Mouse (Mus musculus): ENCODE data around the gene Ermn. TPM values are rescaled to one million over a fixed set of nuclear protein-coding genes. Genes with fewer than 3 reads are reported as not detected.

Ermn gene
- polyA plus RNA-seq, 1 experiment: not detected

DNA sequence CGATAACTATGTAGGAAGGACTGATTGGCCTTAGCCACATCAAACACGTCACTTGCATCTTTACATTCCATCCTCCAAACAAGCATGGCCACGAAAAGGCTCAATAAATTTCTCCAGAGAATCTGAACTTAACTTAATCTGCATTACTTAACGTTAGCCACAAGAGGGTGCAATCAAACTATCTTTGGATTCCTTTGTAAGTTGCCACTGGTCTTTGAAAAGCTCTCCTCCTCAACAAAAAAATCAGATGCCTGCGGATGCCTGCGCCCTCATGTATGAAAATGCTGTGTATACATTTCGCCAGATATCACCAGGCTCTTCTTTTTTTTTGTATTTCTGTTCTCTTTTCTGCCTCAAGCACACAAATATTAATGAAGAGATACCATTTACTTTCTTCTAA is 23.3 kb downstream of the Ermn start:
- Histone ChIP-seq H3K4me1 (ENCODE audit: control insufficient read depth, insufficient read depth, low read length) (no peaks in the 10 kb centered on the region), H3K4me3 (ENCODE audit: insufficient read depth, low read depth, low read length) (no peak overlapping the region), H3K27ac (ENCODE audit: insufficient read depth, low read depth, low read length) (no peak overlapping the region)
- TF ChIP-seq POLR2A (IDR thresholded peaks at IDR 0.05; ENCODE audit: insufficient read depth, low read depth, low read length): no peak
- TF ChIP-seq CTCF (IDR thresholded peaks at IDR 0.05; ENCODE audit: insufficient read depth, low read depth, low read length): no peak
- WGBS: 14% methylated on average over 7 of the region's 7 CpGs

DNA sequence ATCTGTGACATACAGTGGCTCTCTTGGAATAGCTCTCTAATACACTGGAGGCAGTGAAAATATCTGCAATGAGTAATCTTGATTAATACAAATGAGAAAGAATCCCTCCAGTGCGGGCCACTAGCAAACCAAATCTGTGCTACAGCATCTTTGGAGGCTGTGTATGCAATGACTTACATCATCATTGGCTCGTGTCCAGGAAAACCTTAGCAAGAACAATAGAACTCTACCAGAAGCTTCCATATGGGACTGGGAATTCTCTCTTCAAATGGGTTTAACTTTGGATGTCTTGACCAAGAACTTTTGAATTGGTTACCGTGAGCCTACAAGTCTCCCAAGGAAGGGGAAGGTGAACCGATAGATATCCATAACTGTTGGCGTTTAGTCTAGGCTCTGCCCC is 25.9 kb downstream of the Ermn start:
- Histone ChIP-seq H3K27ac (ENCODE audit: insufficient read depth, low read depth, low read length) (no peak overlapping the region), H3K4me3 (ENCODE audit: insufficient read depth, low read depth, low read length) (no peak overlapping the region), H3K4me1 (ENCODE audit: control insufficient read depth, insufficient read depth, low read length) (no peaks in the 10 kb centered on the region)
- 63% methylated on average over 5 of the region's 5 CpGs for WGBS
- no peak for TF ChIP-seq CTCF (IDR thresholded peaks at IDR 0.05; ENCODE audit: insufficient read depth, low read depth, low read length)
- TF ChIP-seq POLR2A (IDR thresholded peaks at IDR 0.05; ENCODE audit: insufficient read depth, low read depth, low read length): no peak

DNA sequence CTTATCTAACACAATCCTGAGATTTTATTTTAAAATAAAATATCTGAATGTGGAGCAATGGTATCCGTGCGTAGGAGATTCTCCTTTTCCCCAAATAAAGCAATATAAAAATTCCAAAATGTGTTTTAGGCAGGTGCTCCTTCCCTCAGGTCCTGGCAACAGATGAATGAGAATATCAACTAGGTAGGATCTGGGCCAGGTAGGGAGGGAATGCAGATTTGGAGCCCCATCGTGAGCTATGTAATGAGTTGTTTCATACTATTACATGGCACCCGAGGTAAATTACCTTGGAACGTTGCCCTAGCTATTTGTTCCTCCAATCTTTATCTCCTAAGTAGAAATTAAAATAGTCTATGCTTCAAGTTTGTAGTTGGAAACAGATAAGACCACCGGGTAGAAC is 29.1 kb downstream of the Ermn start:
- Histone ChIP-seq H3K27ac (ENCODE audit: insufficient read depth, low read depth, low read length) (no peak overlapping the region), H3K4me3 (ENCODE audit: insufficient read depth, low read depth, low read length) (no peak overlapping the region), H3K4me1 (ENCODE audit: control insufficient read depth, insufficient read depth, low read length) (no peaks in the 10 kb centered on the region)
- TF ChIP-seq POLR2A (IDR thresholded peaks at IDR 0.05; ENCODE audit: insufficient read depth, low read depth, low read length) (no peak), CTCF (IDR thresholded peaks at IDR 0.05; ENCODE audit: insufficient read depth, low read depth, low read length) (no peak)
- WGBS: 71% methylated on average over 6 of the region's 6 CpGs

DNA sequence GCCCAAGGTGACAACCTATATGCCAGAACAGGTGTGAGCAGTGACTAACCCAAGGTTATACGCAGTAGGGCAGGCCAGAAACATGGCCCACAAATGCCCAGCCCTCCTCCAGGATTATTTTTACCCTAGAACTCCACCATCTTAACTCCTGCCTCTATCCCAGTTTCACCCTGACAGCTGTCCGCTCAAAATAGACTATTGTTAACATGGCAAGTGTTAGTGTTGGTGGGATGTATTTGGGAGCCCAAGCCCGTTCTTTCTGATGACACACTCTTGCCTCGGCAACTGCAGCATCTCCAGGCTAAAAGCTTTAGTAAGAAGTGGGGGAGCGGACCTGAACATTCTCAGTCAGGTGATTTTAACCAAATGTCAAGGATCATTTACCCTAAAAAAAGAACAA is 45.6 kb downstream of the Ermn start:
- 84% methylated on average over 5 of the region's 5 CpGs for WGBS
- H3K27ac ChIP-seq (ENCODE audit: insufficient read depth, low read depth, low read length): no peak overlapping the region
- no peak for TF ChIP-seq POLR2A (IDR thresholded peaks at IDR 0.05; ENCODE audit: insufficient read depth, low read depth, low read length)
- no peak for TF ChIP-seq CTCF (IDR thresholded peaks at IDR 0.05; ENCODE audit: insufficient read depth, low read depth, low read length)
- H3K4me1 ChIP-seq (ENCODE audit: control insufficient read depth, insufficient read depth, low read length): no peaks in the 10 kb centered on the region
- H3K4me3 ChIP-seq (ENCODE audit: insufficient read depth, low read depth, low read length): no peak overlapping the region

DNA sequence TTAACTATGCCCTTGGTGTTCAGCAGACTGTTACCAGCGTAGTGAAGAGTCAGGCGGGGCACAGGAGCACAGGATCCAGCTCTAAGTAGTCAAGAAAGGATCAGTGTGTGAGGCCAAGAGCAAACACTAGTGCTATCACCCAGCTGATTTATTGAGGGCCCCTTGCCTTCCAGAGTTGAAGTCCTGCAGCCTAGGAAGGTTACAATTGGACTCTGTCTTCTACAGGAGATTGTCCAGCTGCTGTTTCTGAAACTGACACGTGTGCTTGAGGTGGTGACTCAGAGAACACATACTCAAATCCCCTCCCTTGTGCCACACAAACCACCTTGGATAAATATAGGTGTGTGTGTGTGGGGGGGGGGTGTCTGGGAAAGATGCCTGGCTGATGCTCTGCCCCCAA is 51.2 kb downstream of the Ermn start:
- no peak for TF ChIP-seq CTCF (IDR thresholded peaks at IDR 0.05; ENCODE audit: insufficient read depth, low read depth, low read length)
- TF ChIP-seq POLR2A (IDR thresholded peaks at IDR 0.05; ENCODE audit: insufficient read depth, low read depth, low read length): no peak
- 86% methylated on average over 3 of the region's 3 CpGs for WGBS
- H3K4me3 ChIP-seq (ENCODE audit: insufficient read depth, low read depth, low read length): no peak overlapping the region
- H3K4me1 ChIP-seq (ENCODE audit: control insufficient read depth, insufficient read depth, low read length): no peaks in the 10 kb centered on the region
- H3K27ac ChIP-seq (ENCODE audit: insufficient read depth, low read depth, low read length): no peak overlapping the region

DNA sequence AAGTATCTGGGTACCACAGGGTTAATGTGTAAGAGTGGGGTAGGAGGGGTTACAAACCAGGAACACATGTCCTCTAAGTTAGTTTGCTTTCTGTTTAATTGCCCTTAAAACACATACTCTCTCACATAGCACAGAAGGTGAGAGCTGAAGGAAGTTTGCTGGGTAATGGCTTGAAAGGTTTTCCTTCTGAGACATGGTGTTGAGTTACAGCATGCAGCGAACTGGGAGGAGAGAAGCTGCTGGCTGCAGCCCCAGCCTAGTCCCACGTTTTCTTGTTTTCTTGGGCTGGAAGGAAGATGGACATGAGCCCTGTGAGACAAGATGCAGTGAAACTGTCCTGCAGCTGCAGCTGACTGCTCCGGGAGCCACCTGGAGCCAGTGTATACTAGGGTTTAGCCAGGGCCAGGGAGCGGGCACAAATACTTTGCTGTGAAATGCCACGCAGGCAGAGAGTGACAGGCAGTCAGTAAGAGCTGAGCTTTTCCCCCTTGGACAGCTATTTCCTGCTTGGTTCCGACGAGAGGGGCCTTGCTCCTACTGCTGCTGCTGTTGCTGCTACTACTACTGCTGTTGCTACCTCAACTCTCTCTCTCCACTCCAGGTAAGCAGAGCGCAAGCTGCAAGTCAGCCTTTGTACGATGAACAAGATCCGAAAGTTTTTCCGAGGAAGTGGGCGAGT is 54.8 kb downstream of the Ermn start, which contains the start of gene Galnt5:
Galnt5 (plus strand) TSS at position 133 of the 679 bp plus-strand sequence.
- no peak within 1 kb of the TSS for H3K27ac ChIP-seq (ENCODE audit: insufficient read depth, low read depth, low read length)
- no peak within 1 kb of the TSS for H3K4me3 ChIP-seq (ENCODE audit: insufficient read depth, low read depth, low read length)
- no peaks in the 10 kb centered on the region for H3K4me1 ChIP-seq (ENCODE audit: control insufficient read depth, insufficient read depth, low read length)
- 60% methylated on average over 12 of the region's 12 CpGs for WGBS
- TF ChIP-seq CTCF (IDR thresholded peaks at IDR 0.05; ENCODE audit: insufficient read depth, low read depth, low read length): no peak
- TF ChIP-seq POLR2A (IDR thresholded peaks at IDR 0.05; ENCODE audit: insufficient read depth, low read depth, low read length): no peak

Other genes starting within 250 kb of the Ermn start
- gene Galnt5, start 55.0 kb downstream of the Ermn start, polyA plus RNA-seq (2012; ENCODE audit: insufficient read depth, insufficient read length, low replicate concordance, missing spikeins): not detected in 2 replicates
- 362 TPM in 1 of 2 replicates, not detected in the other for gene Cytip, start 142.7 kb upstream of the Ermn start, polyA plus RNA-seq (2012; ENCODE audit: insufficient read depth, insufficient read length, low replicate concordance, missing spikeins)